Mouse (Mus musculus): ENCODE measurements around the gene Rangrf. TPM values are rescaled to one million over a fixed set of nuclear protein-coding genes. Genes with fewer than 3 reads are reported as not detected.
"Not testable (repeated sequence)": the region's sequence is repeated elsewhere in the genome, so short reads cannot be mapped to it uniquely, and the experiment has no call there.

The Rangrf gene
- polyA plus RNA-seq, 1 experiment from 2014 or later = 9.4 TPM

GRCm38 (mm10) chr11:68942731-68943130, 32.3 kb downstream of the Rangrf start:
- Histone ChIP-seq H3K9me3 (ENCODE audit: low read length) (no peaks in the 10 kb centered on the region), H3K36me3 (replicated peaks; ENCODE audit: insufficient read depth, low read length) (no peaks in the 10 kb centered on the region), H3K4me3 (ENCODE audit: low read depth, low read length) (no peak overlapping the region), H3K27ac (ENCODE audit: low read depth) (no peak overlapping the region), H3K9ac (replicated peaks) (no peak overlapping the region), H3K27me3 (ENCODE audit: insufficient read depth, low read length) (peaks cover 3% of the 10 kb centered on the region), H3K4me2 (ENCODE audit: low read depth, low read length) (no peak overlapping the region), H3K4me1 (ENCODE audit: insufficient read depth) (peaks cover 4% of the 10 kb centered on the region; the same call in 1 of the 2 replicates)
- WGBS (ENCODE audit: insufficient replicate concordance) = 71% methylated on average over 8 of the region's 8 CpGs
- DNase-seq = no peak
- TF ChIP-seq EP300 (IDR thresholded peaks at IDR 0.05; ENCODE audit: low read depth) = no peak
- no peak for TF ChIP-seq CTCF (IDR thresholded peaks at IDR 0.05; ENCODE audit: low read depth)
- ATAC-seq = no peak

GRCm38 (mm10) chr11:68940516-68940915, 34.5 kb downstream of the Rangrf start:
- no peaks in the 10 kb centered on the region for H3K27me3 ChIP-seq (ENCODE audit: insufficient read depth, low read length)
- no peaks in the 10 kb centered on the region for H3K36me3 ChIP-seq (replicated peaks; ENCODE audit: insufficient read depth, low read length)
- H3K4me2 ChIP-seq (ENCODE audit: low read depth, low read length) = peak overlapping the region; percentile 71; the same call in 1 of the 2 replicates
- DNase-seq = no peak
- peaks cover 4% of the 10 kb centered on the region; the same call in 1 of the 2 replicates for H3K4me1 ChIP-seq (ENCODE audit: insufficient read depth)
- no peaks in the 10 kb centered on the region for H3K9me3 ChIP-seq (ENCODE audit: low read length)
- H3K4me3 ChIP-seq (ENCODE audit: low read depth, low read length) = no peak overlapping the region
- no peak for ATAC-seq
- 54% methylated on average over 4 of the region's 4 CpGs for WGBS (ENCODE audit: insufficient replicate concordance)
- TF ChIP-seq CTCF (IDR thresholded peaks at IDR 0.05; ENCODE audit: low read depth) = no peak
- no peak for TF ChIP-seq EP300 (IDR thresholded peaks at IDR 0.05; ENCODE audit: low read depth)
- no peak overlapping the region for H3K27ac ChIP-seq (ENCODE audit: low read depth)
- no peak overlapping the region; the same call in 1 of the 2 replicates for H3K9ac ChIP-seq (replicated peaks)

GRCm38 (mm10) chr11:68939451-68940304, 35.3 kb downstream of the Rangrf start:
- DNase-seq (peak; percentile 82), ATAC-seq (peak; percentile 100)
- Histone ChIP-seq H3K27ac (ENCODE audit: low read depth) (0 out of 2 replicates have a peak overlapping the region, but pooled peaks have one; percentile 34), H3K4me1 (ENCODE audit: insufficient read depth) (peaks cover 4% of the 10 kb centered on the region; the same call in 1 of the 2 replicates), H3K36me3 (replicated peaks; ENCODE audit: insufficient read depth, low read length) (no peaks in the 10 kb centered on the region), H3K4me3 (ENCODE audit: low read depth, low read length) (peak overlapping the region; percentile 42), H3K9ac (replicated peaks) (peak overlapping the region; percentile 56), H3K27me3 (ENCODE audit: insufficient read depth, low read length) (no peaks in the 10 kb centered on the region), H3K4me2 (ENCODE audit: low read depth, low read length) (peak overlapping the region; percentile 71), H3K9me3 (ENCODE audit: low read length) (no peaks in the 10 kb centered on the region)
- 2% methylated on average over 16 of the region's 16 CpGs for WGBS (ENCODE audit: insufficient replicate concordance)
- TF ChIP-seq CTCF (IDR thresholded peaks at IDR 0.05; ENCODE audit: low read depth) (no peak), EP300 (IDR thresholded peaks at IDR 0.05; ENCODE audit: low read depth) (no peak)

- ATAC-seq; H3K27me3 ChIP-seq (ENCODE audit: insufficient read depth, low read length); H3K4me2 ChIP-seq (ENCODE audit: low read depth, low read length); H3K9me3 ChIP-seq (ENCODE audit: low read length); H3K36me3 ChIP-seq (replicated peaks; ENCODE audit: insufficient read depth, low read length); H3K27ac ChIP-seq (ENCODE audit: low read depth); DNase-seq; H3K4me3 ChIP-seq (ENCODE audit: low read depth, low read length); H3K9ac ChIP-seq (replicated peaks); H3K4me1 ChIP-seq (ENCODE audit: insufficient read depth): not testable (repeated sequence)
- 82% methylated on average over 4 of the region's 4 CpGs for WGBS (ENCODE audit: insufficient replicate concordance)
Measured at GRCm38 (mm10) chr11:68936951-68937350, 38.0 kb downstream of the Rangrf start.

- Histone ChIP-seq H3K27ac (ENCODE audit: low read depth) (no peak overlapping the region), H3K4me2 (ENCODE audit: low read depth, low read length) (no peak overlapping the region), H3K4me1 (ENCODE audit: insufficient read depth) (no peaks in the 10 kb centered on the region), H3K36me3 (replicated peaks; ENCODE audit: insufficient read depth, low read length) (no peaks in the 10 kb centered on the region), H3K9ac (replicated peaks) (no peak overlapping the region), H3K9me3 (ENCODE audit: low read length) (no peaks in the 10 kb centered on the region), H3K27me3 (ENCODE audit: insufficient read depth, low read length) (0 out of 2 replicates have a peak, but pooled peaks cover 4% of the 10 kb centered on the region), H3K4me3 (ENCODE audit: low read depth, low read length) (no peak overlapping the region)
- TF ChIP-seq CTCF (IDR thresholded peaks at IDR 0.05; ENCODE audit: low read depth) = no peak
- no peak for TF ChIP-seq EP300 (IDR thresholded peaks at IDR 0.05; ENCODE audit: low read depth)
- WGBS (ENCODE audit: insufficient replicate concordance) = 70% methylated on average over 5 of the region's 5 CpGs
- DNase-seq (no peak), ATAC-seq (no peak)
Measured at GRCm38 (mm10) chr11:68933885-68934507, 41.0 kb downstream of the Rangrf start.

DNA sequence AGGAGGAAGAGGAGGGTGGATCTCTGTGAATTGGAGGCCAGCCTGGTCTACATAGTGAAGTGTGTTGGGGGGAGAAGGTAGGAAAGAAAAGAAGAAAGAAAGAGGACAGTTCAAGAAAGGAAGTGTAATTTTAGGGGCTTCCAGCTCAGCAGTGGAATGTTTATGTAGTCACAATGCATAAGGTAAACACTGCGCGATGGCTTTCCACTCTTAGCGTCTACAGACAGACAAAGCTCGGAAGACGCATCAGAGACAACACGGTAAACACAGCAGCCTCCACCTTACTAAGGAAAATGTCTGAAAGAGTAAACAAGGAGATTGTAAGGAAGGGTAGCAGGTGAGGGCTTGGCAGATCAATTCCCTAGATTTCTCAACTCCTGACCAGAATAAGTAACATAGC, 45.0 kb downstream of the Rangrf start:
- 40% methylated on average over 6 of the region's 6 CpGs for WGBS (ENCODE audit: insufficient replicate concordance)
- TF ChIP-seq CTCF (IDR thresholded peaks at IDR 0.05; ENCODE audit: low read depth) (no peak), EP300 (IDR thresholded peaks at IDR 0.05; ENCODE audit: low read depth) (no peak)
- no peak for ATAC-seq
- no peak overlapping the region for H3K4me2 ChIP-seq (ENCODE audit: low read depth, low read length)
- H3K9ac ChIP-seq (replicated peaks) = no peak overlapping the region
- no peak overlapping the region for H3K27ac ChIP-seq (ENCODE audit: low read depth)
- 0 out of 2 replicates have a peak, but pooled peaks cover 4% of the 10 kb centered on the region for H3K27me3 ChIP-seq (ENCODE audit: insufficient read depth, low read length)
- no peak for DNase-seq
- H3K36me3 ChIP-seq (replicated peaks; ENCODE audit: insufficient read depth, low read length) = no peaks in the 10 kb centered on the region
- H3K9me3 ChIP-seq (ENCODE audit: low read length) = no peaks in the 10 kb centered on the region
- H3K4me3 ChIP-seq (ENCODE audit: low read depth, low read length) = no peak overlapping the region
- no peaks in the 10 kb centered on the region for H3K4me1 ChIP-seq (ENCODE audit: insufficient read depth)
